Mouse (Mus musculus): ENCODE data around the gene Nckap5.
"Not testable (repeated sequence)": the region's sequence is repeated elsewhere in the genome, so short reads cannot be mapped to it uniquely, and the experiment has no call there.

Nckap5 gene

DNA sequence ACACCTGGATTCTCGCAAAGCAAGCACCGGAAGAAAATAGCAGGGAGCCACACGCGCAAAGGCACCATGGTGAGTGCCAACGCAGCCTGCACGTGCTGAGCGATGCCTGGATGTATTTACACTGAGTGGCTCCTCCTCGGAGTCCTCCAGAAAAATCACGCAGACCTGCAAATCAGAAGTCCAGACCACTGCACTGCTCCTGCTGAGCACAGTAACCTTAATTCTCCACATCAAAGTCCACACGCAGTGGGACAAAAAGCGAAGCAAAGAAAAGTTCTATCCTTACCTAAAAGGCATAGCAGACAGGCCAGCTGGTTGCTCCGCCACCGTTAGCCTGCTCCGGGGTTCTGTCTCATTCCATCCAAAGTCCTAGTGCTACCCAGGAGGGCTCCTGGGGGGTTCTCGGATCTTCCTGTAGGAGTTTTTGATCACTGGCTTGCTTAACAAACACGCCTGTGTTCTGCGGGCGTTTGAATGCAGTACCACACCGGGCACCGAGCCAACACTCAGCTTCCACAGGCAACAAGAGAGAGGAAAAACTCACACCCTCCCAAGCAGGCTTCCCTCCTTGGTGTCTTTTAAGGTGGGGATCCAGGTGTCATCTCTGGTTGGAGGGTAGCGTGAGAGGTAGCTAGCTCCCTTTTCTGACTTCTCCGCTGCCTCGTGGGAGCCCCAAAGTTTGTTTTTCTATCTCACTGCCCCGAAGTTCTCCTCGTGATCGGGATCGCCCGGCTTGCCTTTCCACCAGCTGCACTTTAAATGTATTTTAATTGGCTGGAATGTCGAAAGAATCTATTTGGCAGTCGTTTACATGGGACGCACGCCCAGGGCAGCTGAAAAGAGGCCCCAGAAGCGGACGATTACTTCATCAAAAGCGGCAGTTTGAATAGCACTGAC, at the start of gene Nckap5:
Gene Nckap5, minus strand, starts transcription at position 769 of the 897 bp plus-strand sequence.
- ATAC-seq (ENCODE audit: insufficient number of reproducible peaks, low FRiP score, low TSS enrichment): peak; percentile 24; the same call in 1 of the 2 replicates

GRCm38 (mm10) chr1:126877495-126877894, 46.9 kb upstream of the Nckap5 start:
- ATAC-seq (ENCODE audit: insufficient number of reproducible peaks, low FRiP score, low TSS enrichment): no peak

DNA sequence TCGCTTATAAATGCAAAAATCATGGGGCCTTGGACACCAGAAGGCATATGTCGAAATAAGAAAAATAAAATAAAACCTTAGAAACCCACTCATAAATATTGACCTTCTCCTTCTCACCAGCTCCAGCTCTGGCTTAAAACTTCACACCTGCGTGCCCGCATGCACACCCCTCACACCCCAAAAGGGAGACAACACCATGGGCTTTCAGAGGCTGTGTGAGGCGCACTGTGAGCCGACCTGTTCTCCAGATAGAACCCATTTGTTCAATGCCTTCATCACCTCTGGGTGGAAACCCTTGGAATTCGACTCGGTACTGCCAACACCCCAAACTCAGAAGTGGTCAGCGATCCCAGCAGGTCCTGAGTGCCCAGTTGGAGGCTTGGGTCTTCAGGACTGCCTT, 37.8 kb upstream of the Nckap5 start:
- no peak for ATAC-seq (ENCODE audit: insufficient number of reproducible peaks, low FRiP score, low TSS enrichment)

DNA sequence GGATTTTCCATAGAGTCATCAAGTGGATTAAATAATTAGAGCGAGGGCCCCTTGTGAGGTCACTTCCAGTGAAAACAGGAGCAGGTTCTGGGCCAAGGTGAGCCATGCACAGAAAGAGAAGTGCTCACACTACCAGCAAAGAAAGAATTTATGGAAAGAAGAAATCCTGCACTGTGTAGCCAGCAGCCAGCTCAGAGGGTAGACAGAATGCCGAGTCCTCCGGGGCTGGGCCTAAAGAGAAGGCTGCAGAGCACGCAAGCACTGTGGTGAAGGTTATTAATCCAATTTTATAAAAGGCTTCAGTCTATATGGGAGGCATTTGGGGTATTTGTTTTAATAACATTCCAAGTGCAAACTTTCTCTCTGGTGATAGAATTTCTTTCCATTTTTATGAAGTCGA, 37.3 kb upstream of the Nckap5 start:
- ATAC-seq (ENCODE audit: insufficient number of reproducible peaks, low FRiP score, low TSS enrichment): no peak

- ATAC-seq (ENCODE audit: insufficient number of reproducible peaks, low FRiP score, low TSS enrichment): no peak
Measured at GRCm38 (mm10) chr1:126865591-126866086, 35.0 kb upstream of the Nckap5 start.

DNA sequence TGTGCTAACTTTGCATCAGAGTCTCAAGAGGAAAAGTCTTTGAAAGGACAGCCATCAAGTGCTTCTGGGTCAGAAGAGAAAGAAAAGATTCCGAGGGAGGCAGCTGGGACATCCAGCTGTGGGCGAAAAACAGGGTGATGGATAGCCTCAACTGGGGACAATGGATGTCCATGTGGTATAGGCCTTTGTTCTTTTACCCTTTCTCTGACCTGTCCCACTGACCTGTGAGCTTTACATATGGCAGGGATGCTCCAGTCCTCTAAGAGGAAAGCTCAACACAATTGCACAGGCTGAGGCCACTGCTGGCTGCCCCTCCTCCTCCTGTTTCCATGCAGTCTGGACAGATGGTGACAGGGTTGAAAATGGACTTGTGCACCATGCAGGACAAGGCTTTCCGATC, 31.2 kb upstream of the Nckap5 start:
- ATAC-seq (ENCODE audit: insufficient number of reproducible peaks, low FRiP score, low TSS enrichment): no peak

GRCm38 (mm10) chr1:126860537-126860936, 29.9 kb upstream of the Nckap5 start:
- no peak for ATAC-seq (ENCODE audit: insufficient number of reproducible peaks, low FRiP score, low TSS enrichment)

GRCm38 (mm10) chr1:126849481-126849880, 18.9 kb upstream of the Nckap5 start:
- ATAC-seq (ENCODE audit: insufficient number of reproducible peaks, low FRiP score, low TSS enrichment): no peak

DNA sequence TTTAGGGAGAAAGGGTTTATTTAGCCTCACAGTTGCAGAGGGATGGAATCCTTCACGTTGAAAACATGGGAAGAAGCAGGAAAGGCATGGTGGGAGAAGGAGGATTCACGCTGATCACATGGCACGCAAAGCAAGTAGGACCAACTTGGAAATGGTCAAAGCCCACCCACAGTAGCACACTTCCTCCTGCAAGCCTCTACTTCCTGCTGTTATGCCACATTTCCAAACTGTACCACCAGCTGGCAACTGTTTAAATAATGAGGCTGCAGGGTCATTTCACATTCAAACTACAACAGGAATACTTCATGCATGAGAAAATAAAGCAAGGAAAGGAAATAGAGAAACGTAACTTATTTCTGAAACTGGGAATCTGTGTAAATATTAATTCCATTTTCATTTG, 15.7 kb upstream of the Nckap5 start:
- ATAC-seq (ENCODE audit: insufficient number of reproducible peaks, low FRiP score, low TSS enrichment): no peak

- no peak for ATAC-seq (ENCODE audit: insufficient number of reproducible peaks, low FRiP score, low TSS enrichment)
Measured at GRCm38 (mm10) chr1:126832885-126833284, 2.3 kb upstream of the Nckap5 start.

- ATAC-seq (ENCODE audit: insufficient number of reproducible peaks, low FRiP score, low TSS enrichment): no peak
Measured at GRCm38 (mm10) chr1:126829031-126829430, 1.6 kb downstream of the Nckap5 start.

DNA sequence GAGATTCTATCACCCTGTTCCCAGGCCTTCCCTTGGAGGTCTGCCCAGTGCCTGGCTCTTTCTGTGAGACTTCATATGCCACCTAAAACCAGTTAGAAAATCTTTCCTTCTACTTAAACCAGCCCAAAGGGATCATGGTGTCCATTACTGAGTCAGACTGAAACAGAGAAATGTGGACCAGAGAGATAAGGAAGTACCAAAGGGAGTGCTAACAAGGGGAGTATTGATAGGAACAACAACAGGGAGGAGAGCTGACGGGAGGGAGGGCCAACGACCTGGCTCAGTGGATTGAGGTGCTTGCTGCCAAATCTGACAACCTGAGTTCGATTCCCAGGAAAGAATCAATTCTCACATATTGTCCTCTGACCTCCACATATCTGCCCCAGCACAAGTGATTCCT, 5.8 kb downstream of the Nckap5 start:
- ATAC-seq (ENCODE audit: insufficient number of reproducible peaks, low FRiP score, low TSS enrichment): no peak

DNA sequence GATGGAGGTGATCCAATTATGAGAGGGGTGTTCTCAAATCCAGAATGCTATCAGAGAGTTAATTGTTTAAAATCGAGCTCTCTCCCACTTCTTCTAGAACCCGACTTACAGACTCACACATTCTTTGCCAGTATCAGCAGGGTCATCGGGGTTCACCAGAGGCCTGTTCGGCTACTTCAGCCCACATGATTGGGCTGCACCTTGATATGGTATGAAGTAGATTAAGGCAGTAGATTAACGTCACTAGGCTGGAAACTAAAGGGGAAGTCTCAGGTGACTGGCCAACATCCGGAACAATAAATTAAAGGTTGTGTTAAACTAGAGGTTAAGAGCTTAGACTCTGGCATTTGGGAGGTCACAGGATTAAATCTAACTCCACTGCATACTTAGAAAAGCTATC, 8.4 kb downstream of the Nckap5 start:
- no peak for ATAC-seq (ENCODE audit: insufficient number of reproducible peaks, low FRiP score, low TSS enrichment)

DNA sequence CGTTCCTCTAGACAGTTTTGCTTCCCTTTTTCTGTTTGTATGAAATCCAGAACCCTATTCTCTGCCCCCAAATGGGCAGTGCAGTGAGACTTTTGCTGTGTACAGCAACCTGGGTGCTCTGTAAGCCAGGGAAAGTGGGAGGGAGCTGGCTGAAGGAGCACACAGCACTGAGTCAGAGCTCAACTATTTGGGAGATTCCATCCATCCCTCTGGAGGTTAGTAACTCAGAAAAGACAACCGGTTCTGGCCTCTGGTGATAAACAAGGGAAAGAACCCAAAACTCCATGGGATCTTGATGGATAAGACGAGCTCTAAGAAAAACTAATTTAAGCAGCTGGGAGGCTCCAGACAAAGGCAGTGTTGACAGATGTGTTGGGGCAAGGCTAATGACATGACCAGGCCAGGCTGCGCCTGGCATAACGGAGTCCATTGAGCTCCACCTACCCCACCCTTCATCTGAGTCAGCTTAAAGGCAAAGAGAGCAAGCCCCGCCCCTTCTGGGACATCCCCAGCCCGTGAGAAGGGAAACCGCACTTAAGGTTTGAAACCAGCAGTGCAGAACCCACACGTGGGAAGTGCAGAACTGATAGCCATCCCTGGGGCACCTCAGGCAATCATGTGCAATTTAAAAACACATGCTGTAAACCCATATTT, 13.1 kb downstream of the Nckap5 start:
- ATAC-seq (ENCODE audit: insufficient number of reproducible peaks, low FRiP score, low TSS enrichment): no peak

DNA sequence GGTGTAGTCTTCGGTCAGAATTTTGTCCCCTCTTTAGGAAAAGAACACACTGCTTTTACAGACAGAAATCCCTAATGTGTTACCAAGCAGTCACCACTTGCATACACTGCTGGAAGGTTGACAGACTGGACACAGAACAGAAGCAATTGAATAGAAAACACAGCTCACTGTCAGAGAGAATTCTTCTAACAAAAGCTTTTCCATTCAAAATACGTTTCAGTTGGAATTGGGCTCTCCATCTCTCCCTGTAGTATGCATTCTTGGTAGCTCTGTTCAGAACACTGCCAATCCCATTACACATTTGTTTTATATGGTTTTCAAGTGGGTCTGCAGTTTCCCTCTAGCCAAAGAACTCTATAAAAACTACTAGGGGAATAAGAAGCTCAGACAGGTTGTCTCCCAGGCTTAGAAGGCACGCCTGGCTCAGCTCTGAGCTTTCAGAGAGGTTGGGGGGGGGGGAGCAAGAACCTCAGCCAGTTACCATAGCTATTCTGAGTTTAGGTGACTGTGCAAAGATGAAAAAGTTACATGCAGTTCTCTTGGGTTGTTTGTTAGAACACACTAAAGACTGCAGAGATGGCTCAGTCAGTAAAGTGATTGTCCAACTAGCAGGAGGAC, 23.5 kb downstream of the Nckap5 start:
- no peak for ATAC-seq (ENCODE audit: insufficient number of reproducible peaks, low FRiP score, low TSS enrichment)

- ATAC-seq (ENCODE audit: insufficient number of reproducible peaks, low FRiP score, low TSS enrichment): no peak
Measured at GRCm38 (mm10) chr1:126806548-126806947, 24.1 kb downstream of the Nckap5 start.

DNA sequence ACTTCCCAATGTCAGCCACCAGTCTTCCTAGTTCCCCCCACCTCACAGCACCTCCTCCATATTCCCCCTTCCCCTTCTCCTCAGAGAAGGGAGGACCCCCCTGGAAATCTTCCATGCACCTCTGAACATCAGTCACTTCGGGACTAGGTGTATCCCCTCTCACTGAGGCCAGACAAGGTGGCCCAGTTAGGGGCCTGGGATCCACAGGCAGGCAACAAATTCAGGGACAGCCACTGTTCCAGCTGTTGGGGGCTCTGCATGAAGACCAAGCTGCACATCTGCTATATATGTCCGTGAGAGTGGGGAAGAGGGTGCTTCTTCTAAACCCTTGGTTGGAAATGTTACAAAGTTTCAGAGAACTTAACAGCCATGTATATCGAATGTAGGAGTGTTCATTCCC, 28.2 kb downstream of the Nckap5 start:
- ATAC-seq (ENCODE audit: insufficient number of reproducible peaks, low FRiP score, low TSS enrichment): no peak

- ATAC-seq (ENCODE audit: insufficient number of reproducible peaks, low FRiP score, low TSS enrichment): no peak
Measured at GRCm38 (mm10) chr1:126801706-126802105, 28.9 kb downstream of the Nckap5 start.

DNA sequence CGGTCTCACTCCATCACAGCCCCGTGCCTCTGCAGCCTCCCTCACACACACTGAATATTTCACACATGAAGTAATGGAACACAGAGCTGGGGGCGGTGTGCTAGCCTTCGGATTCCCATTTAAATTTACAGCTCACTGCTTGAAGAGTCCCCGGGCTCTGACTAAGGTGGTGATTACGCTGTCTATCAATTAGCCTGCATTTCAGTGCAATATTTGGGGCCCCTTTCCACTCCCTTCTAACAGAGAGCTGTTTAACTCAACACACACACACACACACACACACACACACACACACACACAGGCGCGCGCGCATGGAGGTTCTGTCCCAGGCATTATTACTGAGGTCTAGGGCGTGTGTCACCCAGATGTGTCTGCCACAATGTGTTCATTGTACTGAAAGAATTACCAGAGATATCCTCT, 31.2 kb downstream of the Nckap5 start:
- ATAC-seq (ENCODE audit: insufficient number of reproducible peaks, low FRiP score, low TSS enrichment): no peak

GRCm38 (mm10) chr1:126780354-126780941, 50.2 kb downstream of the Nckap5 start:
- ATAC-seq (ENCODE audit: insufficient number of reproducible peaks, low FRiP score, low TSS enrichment): not testable (repeated sequence)

DNA sequence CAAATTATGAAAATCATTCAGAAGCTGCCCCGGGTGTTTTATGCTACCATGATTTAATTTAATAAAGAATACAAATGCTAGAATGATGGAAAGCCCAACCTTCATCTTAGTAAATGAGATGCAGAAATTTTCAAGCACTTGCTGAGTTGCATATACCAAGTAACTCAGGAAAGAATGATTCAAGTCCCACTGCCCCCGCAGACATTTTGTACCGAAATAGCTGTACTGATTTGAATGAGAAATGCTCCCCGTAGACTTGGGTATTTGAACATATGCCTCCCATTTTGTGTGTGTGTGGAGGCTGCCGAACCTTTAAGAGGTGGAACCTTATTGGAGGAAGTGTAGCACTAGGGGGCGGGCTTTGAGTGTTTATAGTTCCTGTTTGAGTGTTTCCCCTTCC, 56.7 kb downstream of the Nckap5 start:
- ATAC-seq (ENCODE audit: insufficient number of reproducible peaks, low FRiP score, low TSS enrichment): not testable (repeated sequence)

All from cerebellum, adult (tissue).